In the genomic region with DNA sequence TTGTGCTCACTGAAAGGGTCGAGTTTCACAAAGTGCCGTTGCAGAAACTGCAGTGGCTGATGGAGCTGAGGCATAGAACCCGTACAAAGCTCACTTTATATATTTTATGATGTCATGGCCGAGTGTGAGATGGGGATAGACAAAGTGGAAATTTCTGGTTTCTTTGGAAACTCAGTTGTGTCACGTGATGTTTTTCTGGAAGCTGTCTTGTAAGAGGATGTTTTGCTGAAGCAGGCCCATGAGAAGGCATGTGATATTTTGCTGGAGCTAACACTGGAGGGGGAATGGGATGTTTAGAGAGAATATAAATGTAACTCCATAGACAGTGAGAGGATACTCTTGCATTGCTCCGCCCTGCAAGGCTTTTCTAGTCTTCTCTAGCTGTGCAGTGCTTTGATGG, we compare ENCODE assay signal across 23 mouse cellular contexts.
DNase-seq lines count a peak whose midpoint lies in the region; ATAC-seq and TF ChIP-seq lines count a peak whose summit lies in the region.
"Had no signal": no experiment of that assay in that cellular context is flagged by ENCODE, and none has a peak within 500 bp of the region (broad histone marks: within the 10 kb centered on the region; RNA-seq: fewer than 3 reads in every experiment).

No protein-coding gene starts in this region.

- H3K79me3 ChIP-seq in C2C12 (ENCODE audit: low read depth) = no peaks in the 10 kb centered on the region

- H3K27me3 ChIP-seq in C2C12 (ENCODE audit: control insufficient read depth, insufficient read depth, insufficient read length) (no peaks in the 10 kb centered on the region), myocyte (ENCODE audit: control insufficient read depth, insufficient read depth, insufficient read length) (no peaks in the 10 kb centered on the region)
- H3K27me3 ChIP-seq: CH12.LX, Patski had no signal

- H3K79me2 ChIP-seq in C2C12 (ENCODE audit: control insufficient read depth, insufficient read depth) = no peaks in the 10 kb centered on the region
- no peaks in the 10 kb centered on the region for H3K79me2 ChIP-seq in myocyte (ENCODE audit: control insufficient read depth, insufficient read depth)

- H3K4me2 ChIP-seq in myocyte (ENCODE audit: low read depth) = no peak overlapping the region

- no peak for TF ChIP-seq POLR2A in myocyte (IDR thresholded peaks at IDR 0.05; ENCODE audit: insufficient read length, low read depth)

- intact Hi-C loops in heart, postnatal 25 days (cut with DNase I) = no loop called here
- intact Hi-C loops in left cerebral cortex, adult 2 months (cut with DNase I) = no loop called here

- H3K4me3 ChIP-seq in left cerebral cortex, adult 2 months = no peak overlapping the region
- H3K4me3 ChIP-seq in C2C12 (ENCODE audit: insufficient read depth, poor library complexity, severe bottlenecking) (no peak overlapping the region), myocyte (no peak overlapping the region)

- no peaks in the 10 kb centered on the region for H3K36me3 ChIP-seq in C2C12 (ENCODE audit: control insufficient read depth, insufficient read depth)
- H3K36me3 ChIP-seq in myocyte (ENCODE audit: control insufficient read depth, insufficient read depth) = no peaks in the 10 kb centered on the region
- H3K36me3 ChIP-seq: G1E had no signal

- H3ac ChIP-seq in C2C12 (ENCODE audit: control insufficient read depth, insufficient read length, low read depth) = no peak overlapping the region
- H3ac ChIP-seq in myocyte (ENCODE audit: control insufficient read depth, insufficient read length) = no peak overlapping the region

- DNase-seq in heart, adult 11 months = peak; percentile 56
- no peak for DNase-seq in heart, postnatal 25 days (ENCODE audit: low spot score)
- DNase-seq in left cerebral cortex, adult 2 months (ENCODE audit: extremely low spot score in 1 of 2, low spot score in 2 of 2) = no peak
- no peak for DNase-seq in left cerebral cortex, adult 11 months (ENCODE audit: low spot score)
- DNase-seq in right cerebral cortex, postnatal 36 days (ENCODE audit: low spot score in 2 of 2) = no peak
- DNase-seq: adrenal gland, adult 2 months; adrenal gland, adult 8-10 months; adrenal gland, postnatal 10 days; adrenal gland, postnatal 14 days; adrenal gland, postnatal 25 days; adrenal gland, postnatal 36 days; B cell, adult 2 months; cerebellum, adult 11 months; cerebellum, adult 11-12 months; cerebellum, adult 18-20 months; cerebellum, adult 2 months had no signal

- peak overlapping the region; percentile 48; the same call in 1 of the 2 replicates for H3K27ac ChIP-seq in left cerebral cortex, adult 2 months

- no peak for TF ChIP-seq CTCF in left cerebral cortex, adult 2 months (IDR thresholded peaks at IDR 0.05)
- TF ChIP-seq CTCF in C2C12 (IDR thresholded peaks at IDR 0.05; ENCODE audit: control insufficient read depth, insufficient read depth, insufficient read length) = no peak

- no peak for ATAC-seq in activated CD4-positive, CD25-positive, alpha-beta regulatory T cell, adult 4 months
- ATAC-seq: CD4-positive, CD25-positive, alpha-beta regulatory T cell, adult 4 months; Patski had no signal

TF ChIP-seq in C2C12, 6 proteins besides CTCF, POLR2A, EP300 and RAD21:
- no peak for TF ChIP-seq MYOD1 (IDR thresholded peaks at IDR 0.05; ENCODE audit: control insufficient read depth, insufficient read length, low read depth)
- TF ChIP-seq MAX (IDR thresholded peaks at IDR 0.05) = no peak
- TF ChIP-seq FOSL1 (IDR thresholded peaks at IDR 0.05; ENCODE audit: insufficient read depth, low read length, poor library complexity, severe bottlenecking) = no peak
- peak; percentile 68 for TF ChIP-seq USF1 (IDR thresholded peaks at IDR 0.05; ENCODE audit: low read depth)

TF ChIP-seq in myocyte, 11 proteins besides CTCF, POLR2A, EP300 and RAD21:
- TF ChIP-seq USF1 (IDR thresholded peaks at IDR 0.05; ENCODE audit: low read depth) (peak; percentile 16), TCF3 (IDR thresholded peaks at IDR 0.05; ENCODE audit: insufficient read length, low read depth) (no peak)
